Mouse (Mus musculus) cerebellum, adult 18-20 months (tissue): ENCODE results near the gene Pear1.
A peak's percentile ranks its signal among the peaks of the same experiment; 100 is the strongest.
"Not testable (repeated sequence)": the region's sequence is repeated elsewhere in the genome, so short reads cannot be mapped to it uniquely, and the experiment has no call there.

Experiments used
- DNase-seq, 2 experiments: peaks; one replicate each; pipeline ENCODE4 v3.0.0; 2021

The Pear1 gene

GRCm38 (mm10) chr3:87824206-87824605, at the start of gene Pear1:
Gene Pear1, minus strand, starts transcription at chr3:87824306.
- not testable (repeated sequence) for DNase-seq

GRCm38 (mm10) chr3:87864111-87864510, 40.0 kb upstream of the Pear1 start:
- DNase-seq, result not testable (repeated sequence)

GRCm38 (mm10) chr3:87859813-87860212, 35.7 kb upstream of the Pear1 start:
- peak; percentile 58 to 63 for DNase-seq

- no peak for DNase-seq
These were observed 33.6 kb upstream of the Pear1 start for GRCm38 (mm10) chr3:87857666-87858065.

- DNase-seq, result no peak
These were observed 31.8 kb upstream of the Pear1 start for GRCm38 (mm10) chr3:87855936-87856335.

GRCm38 (mm10) chr3:87854795-87855568, 30.9 kb upstream of the Pear1 start:
- no peak for DNase-seq

GRCm38 (mm10) chr3:87849117-87849516, 25.0 kb upstream of the Pear1 start:
- DNase-seq, result no peak

GRCm38 (mm10) chr3:87847680-87848079, 23.6 kb upstream of the Pear1 start:
- no peak for DNase-seq

GRCm38 (mm10) chr3:87846650-87847110, 22.6 kb upstream of the Pear1 start, which contains the start of gene Sh2d2a:
Gene Sh2d2a, plus strand, starts transcription at chr3:87846755.
- DNase-seq, result no peak

- DNase-seq, result no peak
These were observed 22.1 kb upstream of the Pear1 start for GRCm38 (mm10) chr3:87846186-87846585.

GRCm38 (mm10) chr3:87844981-87845380, 20.9 kb upstream of the Pear1 start:
- DNase-seq, result no peak

GRCm38 (mm10) chr3:87840858-87841257, 16.8 kb upstream of the Pear1 start:
- DNase-seq, result no peak

GRCm38 (mm10) chr3:87838622-87839021, 14.5 kb upstream of the Pear1 start:
- peak; percentile 72 to 76 for DNase-seq

- DNase-seq, result no peak
These were observed 9.4 kb upstream of the Pear1 start for GRCm38 (mm10) chr3:87833482-87833881.

- no peak for DNase-seq
These were observed 8.2 kb upstream of the Pear1 start for GRCm38 (mm10) chr3:87832109-87832859.

- no peak for DNase-seq
These were observed 4.9 kb upstream of the Pear1 start for GRCm38 (mm10) chr3:87829025-87829424.

GRCm38 (mm10) chr3:87828435-87828834, 4.3 kb upstream of the Pear1 start:
- DNase-seq, result no peak

GRCm38 (mm10) chr3:87818226-87818625, 5.9 kb downstream of the Pear1 start:
- DNase-seq, result no peak

- DNase-seq, result peak; percentile 75 to 81
These were observed 7.4 kb downstream of the Pear1 start for GRCm38 (mm10) chr3:87816646-87817093.

GRCm38 (mm10) chr3:87816166-87816565, 7.9 kb downstream of the Pear1 start:
- DNase-seq, result no peak

GRCm38 (mm10) chr3:87812873-87813272, 11.2 kb downstream of the Pear1 start:
- DNase-seq, result no peak

- no peak for DNase-seq
These were observed 11.7 kb downstream of the Pear1 start for GRCm38 (mm10) chr3:87812413-87812812.

- DNase-seq, result no peak
These were observed 12.8 kb downstream of the Pear1 start for GRCm38 (mm10) chr3:87811297-87811696.
